ENCODE assay signal across 8 mouse cellular contexts in the genomic region with DNA sequence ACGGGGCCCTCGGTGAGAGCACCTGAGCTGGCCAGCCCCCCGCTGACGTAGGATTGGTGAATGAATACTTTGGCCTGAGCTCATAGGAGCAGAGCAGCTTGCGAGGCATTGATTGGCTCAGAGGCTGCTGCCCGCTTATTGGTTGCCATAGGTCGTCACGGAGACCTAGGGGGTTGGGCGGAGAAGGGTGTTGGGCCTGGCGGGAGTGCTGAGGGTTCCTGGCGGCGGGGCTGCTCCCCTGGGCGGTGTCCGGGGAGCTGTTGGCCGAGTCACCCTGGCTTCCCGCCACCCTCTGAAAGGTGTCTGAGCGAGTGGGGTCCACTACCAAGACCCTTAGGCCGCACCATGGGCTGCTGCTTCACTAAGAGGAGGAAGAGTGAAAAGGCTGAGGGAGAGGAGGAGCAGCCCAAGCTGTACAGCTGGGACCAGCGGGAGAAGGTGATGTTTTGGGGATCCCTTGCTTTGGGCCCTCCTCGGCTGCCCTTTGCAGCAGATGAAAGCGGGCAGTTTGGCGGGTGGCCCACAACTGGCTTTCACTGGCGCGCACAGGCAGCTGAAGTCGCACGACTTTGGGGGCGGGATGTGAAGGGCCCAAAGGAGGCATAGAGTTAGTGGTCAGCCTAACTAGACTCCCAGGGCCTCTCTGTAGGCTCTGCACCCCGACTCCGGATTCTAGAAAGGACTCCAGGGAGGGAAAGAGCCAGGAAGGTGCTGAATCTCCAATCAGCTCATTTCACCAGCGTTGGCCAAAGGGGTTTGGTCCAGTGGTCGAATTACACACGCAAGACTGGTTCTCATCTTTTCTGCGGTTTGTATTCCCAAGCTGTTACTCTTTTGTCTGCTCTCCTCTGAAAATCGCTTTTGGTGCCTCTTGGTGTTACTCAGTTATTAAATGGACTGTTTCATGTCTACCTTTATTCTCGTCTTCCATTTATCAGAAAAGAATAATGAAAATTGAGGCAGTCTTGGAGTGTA. TPM values are rescaled to one million over a fixed set of nuclear protein-coding genes. Genes with fewer than 3 reads are reported as not detected.
DNase-seq lines count a peak whose midpoint lies in the region; ATAC-seq and TF ChIP-seq lines count a peak whose summit lies in the region.

A gene (plus strand): TSS at position 91 of the 975 bp plus-strand sequence.

- H3K36me3 ChIP-seq in G1E (replicated peaks) = no peaks in the 10 kb centered on the region
- H3K36me3 ChIP-seq in forebrain, embryonic 16.5 days (ENCODE audit: control insufficient read depth, insufficient read depth) = no peaks in the 10 kb centered on the region
- no peaks in the 10 kb centered on the region for H3K36me3 ChIP-seq in lung, embryonic 15.5 days

- no peak for TF ChIP-seq CTCF in G1E (IDR thresholded peaks at IDR 0.05; ENCODE audit: low read depth, low read length)

- WGBS in forebrain, embryonic 16.5 days = 16% methylated on average over 35 of the region's 35 CpGs
- WGBS in lung, embryonic 15.5 days = 12% methylated on average over 34 of the region's 35 CpGs

- intact Hi-C loops in heart, postnatal 36 days (cut with DNase I) = loop anchor here (5.0 to 10.0 kb wide), 3 partner anchors 63 to 200 kb away; a partner anchor contains a TSS

- H3K4me3 ChIP-seq in G1E (ENCODE audit: low read depth, low read length) = peak within 1 kb of the TSS; percentile 76
- peak within 1 kb of the TSS; percentile 59 for H3K4me3 ChIP-seq in forebrain, embryonic 16.5 days (replicated peaks; ENCODE audit: low read length)
- H3K4me3 ChIP-seq in lung, embryonic 15.5 days = peak within 1 kb of the TSS; percentile 60

- ATAC-seq in G1E (ENCODE audit: extremely low read depth, insufficient number of reproducible peaks, low FRiP score, poor library complexity, severe bottlenecking) = peak; percentile 100
- ATAC-seq in forebrain, embryonic 16.5 days = peak; percentile 100
- peak; percentile 100 for ATAC-seq in lung, embryonic 15.5 days (ENCODE audit: borderline replicate concordance, extremely low read depth, low FRiP score, low TSS enrichment)

- no peaks in the 10 kb centered on the region for H3K27me3 ChIP-seq in G1E (ENCODE audit: insufficient read depth, low read length)
- H3K27me3 ChIP-seq in forebrain, embryonic 16.5 days (replicated peaks; ENCODE audit: control insufficient read depth, insufficient read depth, low read length) = no peaks in the 10 kb centered on the region
- no peaks in the 10 kb centered on the region for H3K27me3 ChIP-seq in lung, embryonic 15.5 days

- peaks cover 2% of the 10 kb centered on the region; the same call in 1 of the 2 replicates for H3K4me1 ChIP-seq in G1E (ENCODE audit: insufficient read depth, low read depth, low read length)
- peaks cover 3% of the 10 kb centered on the region for H3K4me1 ChIP-seq in forebrain, embryonic 16.5 days (replicated peaks; ENCODE audit: control insufficient read depth, insufficient read depth, low read length)
- H3K4me1 ChIP-seq in lung, embryonic 15.5 days = no peaks in the 10 kb centered on the region

- H3K4me2 ChIP-seq in forebrain, embryonic 16.5 days (ENCODE audit: low read length) = peak within 1 kb of the TSS; percentile 65
- H3K4me2 ChIP-seq in lung, embryonic 15.5 days = peak within 1 kb of the TSS; percentile 58

- 0 out of 2 replicates have a peak within 1 kb of the TSS, but pooled peaks have one; percentile 24 for H3K27ac ChIP-seq in forebrain, embryonic 16.5 days (ENCODE audit: low read length)
- H3K27ac ChIP-seq in lung, embryonic 15.5 days = peak within 1 kb of the TSS; percentile 72

- H3K9ac ChIP-seq in forebrain, embryonic 16.5 days (replicated peaks; ENCODE audit: low read depth, low read length) = peak within 1 kb of the TSS; percentile 58
- peak within 1 kb of the TSS; percentile 62 for H3K9ac ChIP-seq in lung, embryonic 15.5 days

- H3K9me3 ChIP-seq in G1E (replicated peaks) = no peaks in the 10 kb centered on the region
- H3K9me3 ChIP-seq in forebrain, embryonic 16.5 days (ENCODE audit: control insufficient read depth, low read length) = no peaks in the 10 kb centered on the region
- no peaks in the 10 kb centered on the region for H3K9me3 ChIP-seq in lung, embryonic 15.5 days

- DNase-seq in G1E (ENCODE audit: low spot score) = peak; percentile 74
- DNase-seq in cerebellum, adult 18-20 months = peak; percentile 78 to 92
- peak; percentile 71 to 73 for DNase-seq in heart, postnatal 36 days
- DNase-seq in layer of hippocampus, adult 8-10 months (ENCODE audit: low spot score in 2 of 2) = peak; percentile 70 to 77
- peak; percentile 78 for DNase-seq in ovary, adult 18-20 months (ENCODE audit: low spot score)
- DNase-seq in thymus, postnatal 0 days (ENCODE audit: low spot score) = peak; percentile 87

RNA-seq across cellular contexts. Expression of the gene that starts here (rescaled TPM):
- 21.4 and 23.1 TPM in 2 replicates for total RNA-seq in G1E (2014; fragmentation: Nextera tagmentation)
- total RNA-seq in G1E (2017) = 21.3 and 22.0 TPM in 2 replicates
- 4.5 and 5.0 TPM in 2 replicates for polyA plus RNA-seq in G1E (2012)
- 18.2 and 20.9 TPM in 2 replicates for polyA plus RNA-seq in forebrain, embryonic 16.5 days (2015; fragmentation: Nextera tagmentation; extraction: Ambion mirVana)
- total RNA-seq in heart, postnatal 36 days (2021) = 10 to 100 TPM; 10.9 to 11.4 TPM
- 10 to 100 TPM; 19.1 to 24.0 (median 20.6) TPM for total RNA-seq in layer of hippocampus, adult 8-10 months (2022)
- 21.0 and 23.1 TPM in 2 replicates for polyA plus RNA-seq in lung, embryonic 15.5 days (2015; fragmentation: Nextera tagmentation; extraction: Ambion mirVana)
- polyA plus RNA-seq in thymus, postnatal 0 days (2015; fragmentation: Nextera tagmentation; extraction: Ambion mirVana) = 14.2 and 15.1 TPM in 2 replicates

Comparison
In these comparisons a context has a peak if more than half of its experiments do, and no peak if none do; other contexts are left out.
1. Peak in every context shown above with its lines: DNase-seq, ATAC-seq, H3K4me3 ChIP-seq and H3K27ac ChIP-seq.